26 mouse cellular contexts compared by ENCODE assay signal in genomic region chr6:140261813-140262212, GRCm38 (mm10).
DNase-seq lines count a peak whose midpoint lies in the region; ATAC-seq lines count a peak whose summit lies in the region.
"Had no signal": no experiment of that assay in that cellular context is flagged by ENCODE, and none has a peak within 500 bp of the region (broad histone marks: within the 10 kb centered on the region; RNA-seq: fewer than 3 reads in every experiment).

No protein-coding gene starts in this region.

- no peaks in the 10 kb centered on the region for H3K4me1 ChIP-seq in heart, embryonic 12.5 days (replicated peaks)
- H3K4me1 ChIP-seq: embryonic facial prominence, embryonic 15.5 days; forebrain, embryonic 10.5 days; heart, embryonic 10.5 days; heart, embryonic 15.5 days; hindbrain, embryonic 13.5 days had no signal

- H3K9ac ChIP-seq in heart, embryonic 12.5 days: no peak overlapping the region
- H3K9ac ChIP-seq: embryonic facial prominence, embryonic 15.5 days; heart, embryonic 15.5 days; hindbrain, embryonic 13.5 days had no signal

- H3K27ac ChIP-seq in heart, embryonic 12.5 days (ENCODE audit: poor library complexity, severe bottlenecking): no peak overlapping the region
- H3K27ac ChIP-seq: embryonic facial prominence, embryonic 15.5 days; forebrain, embryonic 10.5 days; heart, embryonic 10.5 days; heart, embryonic 15.5 days; hindbrain, embryonic 13.5 days; hindbrain, postnatal 0 days had no signal

- DNase-seq in heart, adult 11 months: peak; percentile 8
- DNase-seq in kidney, adult 9 months: peak; percentile 40
- DNase-seq in kidney, postnatal 10 days: no peak
- DNase-seq in kidney, postnatal 25 days: peak; percentile 21 to 60
- no peak for DNase-seq in urinary bladder, postnatal 36 days (ENCODE audit: low spot score in 2 of 2)
- no peak for DNase-seq in frontal cortex, postnatal 25 days (ENCODE audit: low spot score in 2 of 2)
- DNase-seq: adrenal gland, postnatal 14 days; B cell, adult 2 months; cerebellum, adult 11-12 months; cerebellum, adult 9-10 months; cerebellum, postnatal 25 days; gastrocnemius, postnatal 36 days; heart, adult 18-20 months; heart, postnatal 14 days had no signal

- no peaks in the 10 kb centered on the region for H3K9me3 ChIP-seq in heart, embryonic 12.5 days (replicated peaks)
- H3K9me3 ChIP-seq: embryonic facial prominence, embryonic 15.5 days; forebrain, embryonic 10.5 days; heart, embryonic 10.5 days; heart, embryonic 15.5 days; hindbrain, embryonic 13.5 days had no signal

- H3K4me3 ChIP-seq in heart, embryonic 12.5 days: no peak overlapping the region
- H3K4me3 ChIP-seq: embryonic facial prominence, embryonic 15.5 days; erythroblast, embryonic 14.5 days; forebrain, embryonic 10.5 days; heart, embryonic 10.5 days; heart, embryonic 15.5 days; hindbrain, embryonic 13.5 days had no signal

- ATAC-seq in heart, embryonic 12.5 days (ENCODE audit: insufficient number of reproducible peaks, low FRiP score): no peak
- ATAC-seq: activated CD4-positive, CD25-positive, alpha-beta regulatory T cell, adult 4 months; CD4-positive, CD25-positive, alpha-beta regulatory T cell, adult 4 months; forebrain, embryonic 14.5 days; hindbrain, postnatal 0 days had no signal

- H3K27me3 ChIP-seq in heart, embryonic 12.5 days (replicated peaks): no peaks in the 10 kb centered on the region
- H3K27me3 ChIP-seq: embryonic facial prominence, embryonic 15.5 days; heart, embryonic 15.5 days; hindbrain, embryonic 13.5 days had no signal

- no peaks in the 10 kb centered on the region for H3K36me3 ChIP-seq in heart, embryonic 12.5 days
- H3K36me3 ChIP-seq: embryonic facial prominence, embryonic 15.5 days; forebrain, embryonic 10.5 days; G1E; heart, embryonic 10.5 days; heart, embryonic 15.5 days; hindbrain, embryonic 13.5 days had no signal

- 79% methylated on average over 1 of the region's 1 CpGs for whole genome bisulfite sequencing in heart, embryonic 12.5 days

- H3K4me2 ChIP-seq in heart, embryonic 12.5 days: no peak overlapping the region
- H3K4me2 ChIP-seq: embryonic facial prominence, embryonic 15.5 days; heart, embryonic 15.5 days; hindbrain, embryonic 13.5 days had no signal

Comparison
In these comparisons a context has a peak if more than half of its experiments do, and no peak if none do; other contexts are left out.
1. DNase-seq: peak in heart, adult 11 months (single experiment), kidney, adult 9 months (single experiment) and kidney, postnatal 25 days (2 of 2); none in kidney, postnatal 10 days (single experiment), urinary bladder, postnatal 36 days (0 of 2) and frontal cortex, postnatal 25 days (0 of 2).